Mouse (Mus musculus): ENCODE measurements at regions not wholly inside any gene's neighbourhood (a gene's known extent, or its start where the extent isn't known, plus 50 kb on each side); places are given as distances from the start of the nearest gene placed in this dataset.

DNA sequence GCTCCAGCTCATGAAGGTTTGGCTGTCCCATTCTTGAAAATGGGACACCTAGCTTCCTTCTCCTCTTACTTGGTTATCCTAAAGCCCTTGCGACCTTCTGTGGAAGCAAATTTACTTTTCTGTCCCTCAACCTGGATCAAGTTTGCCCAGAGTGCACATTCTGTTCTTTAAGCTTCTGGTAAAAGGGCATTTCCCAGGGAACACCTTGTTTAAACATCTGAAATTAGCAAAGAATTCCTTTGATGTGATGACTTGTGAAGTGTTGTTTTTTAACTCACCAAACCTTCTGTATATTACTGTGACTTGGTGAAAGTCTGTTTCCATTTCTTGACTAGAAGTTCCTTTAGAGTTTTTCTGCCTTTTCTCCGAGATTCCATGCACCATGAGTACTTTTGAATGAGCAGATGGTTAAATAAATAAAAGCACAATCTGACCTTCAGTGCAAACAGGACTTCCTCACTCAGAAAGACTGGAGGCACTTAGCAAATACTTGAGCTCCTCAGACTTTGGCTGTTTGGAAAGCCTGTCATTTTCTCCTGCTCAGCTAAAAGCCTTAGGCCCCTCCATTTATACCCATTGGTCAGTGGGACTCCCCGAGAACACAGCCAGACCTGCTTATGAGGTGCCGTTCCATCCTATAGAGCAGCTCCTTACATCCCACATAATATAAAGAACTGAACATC is 69.3 kb upstream of the Rprm start:
- DNase-seq (ENCODE audit: low spot score) = no peak

GRCm38 (mm10) chr2:54158689-54159630 is 73.6 kb upstream of the Rprm start:
- no peak for DNase-seq (ENCODE audit: low spot score)

- no peak for DNase-seq (ENCODE audit: low spot score)
These were observed 92.2 kb upstream of the Rprm start for GRCm38 (mm10) chr2:54177549-54177948.

- no peak for DNase-seq (ENCODE audit: low spot score)
These were observed 105.5 kb upstream of the Rprm start for GRCm38 (mm10) chr2:54190828-54191227.

DNA sequence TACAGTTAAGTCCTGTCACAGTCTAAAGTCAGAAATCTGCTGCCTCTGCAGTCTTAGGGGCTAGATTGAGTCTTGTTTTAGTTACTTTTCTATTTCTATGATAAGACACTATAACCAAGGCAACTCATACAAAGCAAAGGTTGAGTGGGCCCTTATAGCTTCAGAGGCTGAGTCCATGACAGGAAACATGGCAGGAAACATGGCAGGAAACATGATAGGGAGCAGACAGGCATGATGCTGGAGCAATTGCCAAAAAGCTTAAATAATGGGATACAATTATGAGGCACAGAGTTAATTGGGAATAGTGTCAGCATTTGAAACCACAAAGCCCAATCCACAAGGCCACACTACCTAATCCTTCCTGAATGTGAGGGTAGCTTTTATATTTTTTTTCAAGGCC is 113.0 kb upstream of the Rprm start:
- no peak for DNase-seq (ENCODE audit: low spot score)

- DNase-seq (ENCODE audit: low spot score) = no peak
These were observed 130.2 kb upstream of the Rprm start for GRCm38 (mm10) chr2:54215597-54215996.

DNA sequence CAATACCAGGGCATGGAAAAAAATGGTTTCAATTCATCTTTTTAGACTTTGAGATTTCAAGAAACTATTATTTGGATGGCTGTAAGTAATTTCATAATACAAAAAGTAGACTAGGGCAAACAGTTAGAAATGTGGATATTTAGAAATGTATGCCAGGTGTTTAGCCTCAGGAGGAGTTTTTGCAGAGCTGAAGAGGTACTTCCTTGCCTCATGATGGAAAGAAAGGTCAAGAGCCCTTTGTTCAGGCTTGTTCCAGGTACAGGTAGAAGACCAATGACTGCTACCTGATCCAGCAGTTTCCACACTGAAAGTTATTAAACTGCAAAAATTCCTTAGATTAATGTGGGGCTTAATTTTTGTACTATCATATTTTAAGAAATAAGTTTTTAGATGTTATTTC is 143.3 kb upstream of the Rprm start:
- DNase-seq (ENCODE audit: low spot score) = no peak

- DNase-seq (ENCODE audit: low spot score) = peak; percentile 8
These were observed 143.7 kb upstream of the Rprm start for GRCm38 (mm10) chr2:54229016-54229415.

DNA sequence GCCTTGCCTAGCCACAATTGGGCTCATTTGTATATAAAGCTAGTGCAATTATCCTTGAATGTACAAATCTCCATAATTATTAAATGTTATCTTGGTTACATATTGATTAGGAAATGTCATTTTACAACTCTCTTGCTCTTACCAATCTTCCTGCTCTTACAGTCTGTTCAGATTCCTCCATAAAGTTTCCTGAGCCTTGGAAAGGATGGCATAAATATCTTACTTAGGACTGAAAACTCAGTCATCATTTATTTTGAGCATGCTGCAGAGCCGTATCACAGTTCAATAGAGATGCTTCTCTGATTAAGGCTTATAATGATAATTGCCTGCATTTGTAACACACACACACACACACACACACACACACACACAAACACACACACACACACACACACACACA is 151.4 kb upstream of the Rprm start:
- no peak for DNase-seq (ENCODE audit: low spot score)

DNA sequence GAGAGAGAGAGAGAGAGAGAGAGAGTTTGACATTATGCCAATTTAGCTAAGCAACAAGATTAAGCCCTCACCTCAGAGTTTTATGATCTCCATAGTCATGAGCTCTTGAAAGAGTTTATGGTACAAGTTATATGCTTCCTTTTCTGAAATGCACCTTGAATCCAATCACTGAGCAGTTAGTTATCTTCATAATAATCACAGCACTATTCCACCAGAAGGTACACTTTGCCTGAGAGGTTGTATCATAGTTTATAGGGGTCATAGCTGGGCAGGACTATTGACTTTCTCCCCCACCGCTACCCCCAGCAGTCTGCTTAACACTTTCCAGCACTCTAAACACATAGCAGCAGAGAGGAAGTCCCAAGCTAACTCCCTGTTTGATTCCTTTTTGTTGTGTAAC is 151.8 kb upstream of the Rprm start:
- no peak for DNase-seq (ENCODE audit: low spot score)

- no peak for DNase-seq (ENCODE audit: low spot score)
These were observed 171.2 kb upstream of the Galnt13 start for GRCm38 (mm10) chr2:54264773-54265452.

DNA sequence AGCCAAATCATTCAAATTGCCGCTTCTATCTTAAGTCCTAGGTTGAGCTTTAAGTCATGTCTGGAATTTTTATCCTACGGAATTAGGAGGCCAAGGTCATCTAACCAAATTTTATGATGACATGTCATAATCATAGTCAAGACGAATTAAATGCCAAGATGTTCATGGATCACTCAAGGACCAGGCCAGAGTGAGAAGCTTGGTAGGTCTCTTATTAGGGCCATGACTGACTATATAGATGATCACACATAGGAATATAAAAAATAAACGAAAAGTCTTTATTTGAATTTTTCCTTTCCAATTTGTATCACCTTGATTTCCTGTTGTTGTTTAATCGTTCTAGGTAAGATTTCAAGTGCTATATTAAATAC is 170.7 kb upstream of the Galnt13 start:
- DNase-seq (ENCODE audit: low spot score) = no peak

GRCm38 (mm10) chr2:54281966-54282365 is 154.2 kb upstream of the Galnt13 start:
- no peak for DNase-seq (ENCODE audit: low spot score)

GRCm38 (mm10) chr2:54283876-54284275 is 152.2 kb upstream of the Galnt13 start:
- no peak for DNase-seq (ENCODE audit: low spot score)

DNA sequence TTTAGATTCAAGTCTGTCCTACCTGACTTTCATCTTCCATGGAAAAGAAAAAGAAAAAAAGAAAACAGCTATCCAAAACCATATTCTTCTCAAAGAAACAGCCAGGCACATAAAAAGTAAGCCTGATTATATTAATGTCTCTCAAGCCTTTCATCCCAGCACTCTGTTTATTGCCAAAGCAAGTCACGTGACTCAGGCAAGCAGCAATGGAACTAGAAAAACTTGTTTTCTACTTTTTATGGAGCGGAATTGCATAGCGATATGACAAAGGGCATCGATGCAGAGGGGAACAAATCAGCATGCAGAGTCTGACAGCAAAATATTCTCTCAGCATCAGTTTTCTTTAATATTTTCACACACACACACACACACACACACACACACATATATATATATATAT is 130.6 kb upstream of the Galnt13 start:
- DNase-seq (ENCODE audit: low spot score) = no peak

GRCm38 (mm10) chr2:54318559-54318958 is 117.6 kb upstream of the Galnt13 start:
- DNase-seq (ENCODE audit: low spot score) = no peak

- no peak for DNase-seq (ENCODE audit: low spot score)
These were observed 69.2 kb upstream of the Galnt13 start for GRCm38 (mm10) chr2:54366963-54367362.

DNA sequence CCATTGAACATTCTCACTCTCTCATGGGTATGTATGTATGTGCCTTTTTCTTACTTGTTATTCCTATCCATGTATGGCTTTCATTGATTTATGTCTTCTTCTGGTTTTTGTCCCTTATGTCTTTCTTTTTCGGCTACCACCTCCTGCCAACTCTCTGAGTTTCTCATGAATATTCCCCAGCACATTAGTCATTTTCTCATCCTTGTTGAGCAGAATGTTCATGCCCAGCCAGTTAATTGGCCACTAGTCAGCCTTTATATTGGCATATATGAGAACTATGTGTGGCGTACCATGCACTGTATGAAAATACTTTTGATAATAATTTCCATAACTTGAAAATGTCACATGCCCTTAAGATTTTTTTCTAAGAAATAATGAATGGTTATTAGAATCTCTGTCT is 56.8 kb upstream of the Galnt13 start:
- no peak for DNase-seq (ENCODE audit: low spot score)

Data from layer of hippocampus, adult 9-10 months (tissue).